Mouse (Mus musculus): ENCODE data around the gene Tufm. TPM values are rescaled to one million over a fixed set of nuclear protein-coding genes. Genes with fewer than 3 reads are reported as not detected.

Gene Tufm
- total RNA-seq, 2 experiments from 2014 or later = 78.0 to 93.5 TPM

DNA sequence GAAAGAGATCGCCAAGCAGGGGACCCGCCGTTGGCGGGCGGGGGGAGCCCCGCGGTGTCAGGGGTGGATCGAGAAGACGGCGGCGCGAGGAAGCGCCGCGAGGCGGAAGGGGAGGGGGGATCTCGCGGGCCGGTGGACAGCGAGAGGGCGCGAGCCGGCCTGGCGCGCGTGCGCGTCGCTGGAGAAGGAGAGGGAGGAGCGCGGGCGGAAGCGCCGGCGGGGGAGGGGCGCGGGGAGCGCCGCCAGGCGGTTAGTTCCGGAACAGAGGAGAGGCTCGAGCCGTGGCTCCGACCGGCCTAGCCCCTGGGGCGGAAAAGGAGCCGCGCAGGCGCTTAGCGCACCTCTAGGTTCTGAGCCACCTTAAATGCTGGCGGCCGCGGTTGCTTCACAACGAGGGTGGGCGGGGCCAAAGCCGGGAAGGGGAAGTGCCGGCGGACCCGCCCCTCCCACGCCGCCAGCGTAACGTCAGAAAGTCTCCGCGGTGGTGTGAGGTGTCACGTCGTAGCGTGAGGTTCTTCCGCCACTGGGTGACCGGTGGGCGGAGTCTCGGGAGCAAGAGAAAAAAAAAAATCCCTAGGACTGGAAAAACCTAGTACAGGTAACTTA lies 16.2 kb downstream of the Tufm start, which contains the start of gene Atxn2l:
Gene Atxn2l, minus strand, starts transcription at position 165 of the 606 bp plus-strand sequence.
- H3K27ac ChIP-seq = peak within 1 kb of the TSS; percentile 98
- intact Hi-C loops (cut with DNase I) = loop anchor here (5.0 to 10.0 kb wide), 2 partner anchors 291 to 1244 kb away; partner anchors contain the start of genes Fam57b and Ppp4c
- TF ChIP-seq CTCF (IDR thresholded peaks at IDR 0.05) = peak; percentile 69

DNA sequence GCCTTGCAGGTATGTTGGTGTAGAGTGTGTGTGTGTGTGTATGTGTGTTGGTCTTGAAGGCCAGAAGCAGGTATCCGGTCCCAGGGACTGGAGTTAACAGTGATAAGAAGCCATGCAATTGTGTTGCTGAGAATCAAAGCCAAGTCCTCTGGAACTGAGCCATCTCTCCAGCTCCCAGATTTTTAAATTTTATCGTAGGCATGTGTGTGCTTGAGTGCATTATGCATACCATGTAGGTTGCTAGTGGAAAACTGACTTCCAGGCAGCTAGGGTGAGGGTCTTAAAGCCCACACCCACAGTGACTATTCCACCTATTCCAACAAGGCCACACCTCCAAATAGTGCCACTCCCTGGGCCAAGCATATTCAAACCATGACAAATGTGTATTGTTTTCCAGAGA lies 17.8 kb downstream of the Tufm start:
- intact Hi-C loops (cut with DNase I) = loop anchor here (5.0 to 10.0 kb wide), 2 partner anchors 290 to 1242 kb away; partner anchors contain the start of genes Fam57b and Ppp4c

More for the DNA sequence above, 16.2 kb downstream of the Tufm start, which contains the start of gene Atxn2l:
- H3K4me3 ChIP-seq = peak within 1 kb of the TSS; percentile 100
- DNase-seq (ENCODE audit: extremely low spot score in 1 of 2, low spot score in 2 of 2) = peak; percentile 99

GRCm38 (mm10) chr7:126507126-126507778 lies 20.1 kb downstream of the Tufm start:
- TF ChIP-seq CTCF (IDR thresholded peaks at IDR 0.05) = no peak
- no peak for DNase-seq (ENCODE audit: extremely low spot score in 1 of 2, low spot score in 2 of 2)
- intact Hi-C loops (cut with DNase I) = loop anchor here (10.0 kb wide), 1 partner anchor 288 kb away; the partner anchor contains the start of genes Fam57b and Ppp4c
- H3K27ac ChIP-seq = no peak overlapping the region
- no peak overlapping the region for H3K4me3 ChIP-seq

More for the DNA sequence above, 17.8 kb downstream of the Tufm start:
- Histone ChIP-seq H3K27ac (no peak overlapping the region), H3K4me3 (no peak overlapping the region)
- no peak for DNase-seq (ENCODE audit: extremely low spot score in 1 of 2, low spot score in 2 of 2)
- TF ChIP-seq CTCF (IDR thresholded peaks at IDR 0.05) = no peak

GRCm38 (mm10) chr7:126511287-126511686 lies 24.1 kb downstream of the Tufm start:
- Histone ChIP-seq H3K27ac (no peak overlapping the region), H3K4me3 (no peak overlapping the region)
- DNase-seq (ENCODE audit: extremely low spot score in 1 of 2, low spot score in 2 of 2) = no peak
- no peak for TF ChIP-seq CTCF (IDR thresholded peaks at IDR 0.05)
- intact Hi-C loops (cut with DNase I) = no loop called here

DNA sequence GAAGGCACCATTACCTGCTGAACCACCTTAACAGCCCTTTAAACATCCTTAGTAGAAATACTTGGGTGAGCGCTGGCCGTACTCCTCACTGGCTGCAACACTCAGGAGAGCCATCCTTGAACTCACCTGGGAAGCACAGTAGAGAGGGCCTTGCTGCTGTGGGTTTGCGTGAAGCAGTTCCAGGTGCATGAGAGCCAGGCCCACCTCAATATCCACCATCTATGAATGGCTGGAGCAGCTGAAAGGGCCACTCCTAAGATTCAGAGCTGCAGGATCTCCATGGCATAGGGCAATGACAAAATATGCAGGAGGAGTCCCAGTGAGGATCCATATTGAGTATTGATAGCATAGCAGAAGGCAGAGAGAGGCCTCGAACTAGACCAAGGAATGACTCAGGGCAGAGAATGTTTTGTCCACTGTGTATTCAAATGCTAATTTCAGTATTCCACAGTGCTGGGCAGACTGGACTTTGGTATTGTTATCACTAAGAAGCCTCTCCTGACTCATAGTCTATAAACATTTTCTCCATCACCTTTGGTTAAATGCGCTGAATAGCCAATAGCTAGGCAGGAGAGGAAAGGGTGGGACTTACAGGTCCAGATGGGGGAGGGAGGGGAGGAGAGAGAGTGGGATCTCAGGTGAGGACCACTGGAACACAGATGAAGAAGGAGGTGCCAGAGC lies 31.2 kb downstream of the Tufm start:
- no peak for DNase-seq (ENCODE audit: extremely low spot score in 1 of 2, low spot score in 2 of 2)
- Histone ChIP-seq H3K27ac (no peak overlapping the region), H3K4me3 (no peak overlapping the region)
- intact Hi-C loops (cut with DNase I) = no loop called here
- no peak for TF ChIP-seq CTCF (IDR thresholded peaks at IDR 0.05)

DNA sequence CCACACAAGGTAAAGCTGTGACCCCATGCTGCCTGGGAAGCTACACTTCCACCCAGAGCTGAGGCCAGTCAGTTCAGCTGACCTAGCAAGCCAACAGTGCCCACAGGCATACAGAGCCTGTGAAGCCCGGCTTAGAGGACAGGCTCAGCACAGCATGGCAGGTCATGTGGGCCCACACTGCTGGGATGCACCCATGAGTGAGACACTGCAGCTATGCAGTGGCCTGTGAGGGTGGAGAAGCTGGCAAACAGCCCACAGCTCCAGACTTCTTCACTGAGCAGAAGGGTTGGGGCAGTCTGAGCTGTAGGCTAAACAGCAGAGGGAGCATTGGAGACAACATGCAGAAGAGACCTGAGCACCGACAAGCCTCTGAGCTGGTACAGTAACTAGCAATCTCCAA lies 32.4 kb downstream of the Tufm start:
- no peak for TF ChIP-seq CTCF (IDR thresholded peaks at IDR 0.05)
- intact Hi-C loops (cut with DNase I) = no loop called here
- Histone ChIP-seq H3K4me3 (no peak overlapping the region), H3K27ac (no peak overlapping the region)
- DNase-seq (ENCODE audit: extremely low spot score in 1 of 2, low spot score in 2 of 2) = peak in 1 of 2 experiments; percentile 22

DNA sequence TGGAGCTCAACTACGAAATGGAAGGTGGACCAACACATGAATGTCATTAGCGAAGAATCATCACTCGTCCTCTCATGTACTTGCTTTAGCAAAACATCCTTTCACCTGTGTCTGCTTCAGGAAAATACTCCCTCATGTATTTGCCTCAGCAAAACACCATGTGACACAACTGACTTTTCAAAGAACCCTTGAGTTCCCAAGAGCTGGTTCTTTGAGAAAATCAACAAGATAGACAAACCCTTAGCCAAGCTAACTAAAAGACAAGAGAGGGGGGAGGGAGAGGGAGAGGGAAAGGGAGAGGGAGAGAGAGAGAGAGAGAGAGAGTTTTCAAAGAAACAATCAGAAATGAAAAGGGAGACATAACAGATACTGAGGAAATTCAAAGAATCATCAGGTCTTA lies 36.2 kb downstream of the Tufm start:
- intact Hi-C loops (cut with DNase I) = no loop called here
- Histone ChIP-seq H3K27ac (no peak overlapping the region), H3K4me3 (no peak overlapping the region)
- no peak for TF ChIP-seq CTCF (IDR thresholded peaks at IDR 0.05)
- no peak for DNase-seq (ENCODE audit: extremely low spot score in 1 of 2, low spot score in 2 of 2)

DNA sequence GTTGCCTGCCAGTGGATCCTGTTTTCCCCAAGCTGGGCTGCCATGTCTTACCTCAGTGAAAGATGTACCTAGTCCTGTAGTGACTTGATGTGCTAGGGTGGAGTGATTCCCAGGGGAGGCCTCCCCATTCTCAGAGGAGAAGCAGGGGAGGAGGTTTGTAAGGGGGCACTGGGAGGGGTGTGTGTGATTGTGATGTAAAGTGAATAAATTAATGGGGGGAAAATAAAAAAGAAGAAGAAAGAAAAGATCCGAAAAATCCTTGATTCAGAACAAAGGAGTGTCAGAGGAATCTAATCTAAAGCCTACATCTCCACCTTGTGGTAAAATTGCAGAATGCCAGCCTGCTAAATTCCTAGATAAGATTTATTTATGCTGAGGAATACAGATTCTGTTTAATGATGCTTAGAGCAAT lies 41.0 kb downstream of the Tufm start:
- H3K27ac ChIP-seq = no peak overlapping the region
- no peak overlapping the region for H3K4me3 ChIP-seq
- intact Hi-C loops (cut with DNase I) = loop anchor here (1.0 to 5.0 kb wide), 4 partner anchors 47 to 266 kb away; no protein-coding TSS in a partner anchor
- DNase-seq (ENCODE audit: extremely low spot score in 1 of 2, low spot score in 2 of 2) = no peak
- TF ChIP-seq CTCF (IDR thresholded peaks at IDR 0.05) = peak; percentile 95

DNA sequence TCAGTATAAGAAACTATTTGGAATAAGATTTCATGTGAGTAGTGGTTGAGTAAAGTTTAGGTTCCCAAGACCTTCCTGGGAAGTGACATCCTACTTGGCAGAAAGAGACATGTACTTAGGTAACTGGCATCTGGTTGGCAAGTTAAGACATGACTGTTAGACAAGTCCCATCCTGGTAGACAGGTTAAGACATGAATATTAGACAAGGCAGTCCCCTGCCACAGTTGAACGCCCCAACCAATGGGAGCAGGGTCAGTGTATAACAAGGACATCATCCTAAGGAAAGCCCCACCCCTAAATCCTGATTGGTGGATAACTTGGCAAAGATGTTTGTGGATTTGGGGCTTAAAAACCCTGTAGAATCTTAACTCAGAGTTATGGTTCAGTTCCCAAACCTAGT lies 46.3 kb downstream of the Tufm start:
- no peak for TF ChIP-seq CTCF (IDR thresholded peaks at IDR 0.05)
- intact Hi-C loops (cut with DNase I) = no loop called here
- H3K27ac ChIP-seq = no peak overlapping the region
- H3K4me3 ChIP-seq = no peak overlapping the region
- DNase-seq (ENCODE audit: extremely low spot score in 1 of 2, low spot score in 2 of 2) = no peak

- DNase-seq (ENCODE audit: extremely low spot score in 1 of 2, low spot score in 2 of 2) = no peak
- intact Hi-C loops (cut with DNase I) = no loop called here
- Histone ChIP-seq H3K4me3 (peak overlapping the region; percentile 35), H3K27ac (no peak overlapping the region)
- TF ChIP-seq CTCF (IDR thresholded peaks at IDR 0.05) = no peak
These were observed 48.6 kb downstream of the Tufm start for GRCm38 (mm10) chr7:126535766-126536165.

GRCm38 (mm10) chr7:126536466-126536865 lies 49.3 kb downstream of the Tufm start:
- TF ChIP-seq CTCF (IDR thresholded peaks at IDR 0.05) = no peak

More at GRCm38 (mm10) chr7:126536466-126536865, 49.3 kb downstream of the Tufm start:
- Histone ChIP-seq H3K4me3 (no peak overlapping the region; the same call in 1 of the 2 replicates), H3K27ac (no peak overlapping the region)
- DNase-seq (ENCODE audit: extremely low spot score in 1 of 2, low spot score in 2 of 2) = no peak
- intact Hi-C loops (cut with DNase I) = no loop called here

Data from left cerebral cortex, adult 2 months (tissue).